Mouse (Mus musculus) spleen, adult 18-20 months (tissue): ENCODE measurements around the gene Shox2.

Experiments
- DNase-seq, 2 experiments: peaks; one replicate each; pipeline ENCODE4 v3.0.0; 2022; ENCODE audit warnings: mixed read lengths in 2 of 2

Gene Shox2

GRCm38 (mm10) chr3:66981706-66982105 is at the start of gene Shox2:
TSS of gene Shox2 (minus strand) at chr3:66981771.
- DNase-seq: no peak

- no peak for DNase-seq
Observed at GRCm38 (mm10) chr3:66996820-66997219, 15.2 kb upstream of the Shox2 start.

GRCm38 (mm10) chr3:66986287-66986560 is 4.7 kb upstream of the Shox2 start:
- no peak for DNase-seq

GRCm38 (mm10) chr3:66985539-66986286 is 4.1 kb upstream of the Shox2 start:
- DNase-seq: peak; percentile 46 to 60

GRCm38 (mm10) chr3:66983481-66983880 is 1.9 kb upstream of the Shox2 start:
- DNase-seq: no peak

- DNase-seq: peak; percentile 22 to 43
Observed at GRCm38 (mm10) chr3:66982181-66982911, 775 bp upstream of the Shox2 start.

- DNase-seq: peak; percentile 42 to 43
Observed at GRCm38 (mm10) chr3:66981101-66981661, 390 bp downstream of the Shox2 start, which contains the start of gene Rsrc1. TSS of gene Rsrc1 (plus strand) at chr3:66981390.

- DNase-seq: no peak
Observed at GRCm38 (mm10) chr3:66980111-66980975, 1.2 kb downstream of the Shox2 start.

- DNase-seq: no peak
Observed at GRCm38 (mm10) chr3:66979491-66979890, 2.1 kb downstream of the Shox2 start.

GRCm38 (mm10) chr3:66978457-66979381 is 2.9 kb downstream of the Shox2 start:
- DNase-seq: no peak

GRCm38 (mm10) chr3:66977811-66978456 is 3.6 kb downstream of the Shox2 start:
- DNase-seq: no peak

GRCm38 (mm10) chr3:66976889-66977615 is 4.5 kb downstream of the Shox2 start:
- DNase-seq: no peak

- no peak for DNase-seq
Observed at GRCm38 (mm10) chr3:66974501-66974900, 7.1 kb downstream of the Shox2 start.

GRCm38 (mm10) chr3:66973391-66973943 is 8.1 kb downstream of the Shox2 start:
- DNase-seq: peak; percentile 30 to 50

- DNase-seq: no peak
Observed at GRCm38 (mm10) chr3:66972191-66972950, 9.2 kb downstream of the Shox2 start.

GRCm38 (mm10) chr3:66970661-66971331 is 10.8 kb downstream of the Shox2 start:
- no peak for DNase-seq

- DNase-seq: no peak
Observed at GRCm38 (mm10) chr3:66970261-66970660, 11.3 kb downstream of the Shox2 start.

GRCm38 (mm10) chr3:66967508-66967907 is 14.1 kb downstream of the Shox2 start:
- DNase-seq: no peak

GRCm38 (mm10) chr3:66964884-66965283 is 16.7 kb downstream of the Shox2 start:
- no peak for DNase-seq
